Mouse (Mus musculus): ENCODE measurements at regions not wholly inside any gene's neighbourhood (a gene's known extent, or its start where the extent isn't known, plus 50 kb on each side); places are given as distances from the start of the nearest gene placed in this dataset.

- ATAC-seq (ENCODE audit: insufficient number of reproducible peaks, low FRiP score, low TSS enrichment) = 0 out of 2 replicates have a peak, but pooled peaks have one; percentile 47
Measured at GRCm38 (mm10) chr17:53778411-53778810, 67.7 kb downstream of the Sult1c2 start.

- ATAC-seq (ENCODE audit: insufficient number of reproducible peaks, low FRiP score, low TSS enrichment) = no peak
Measured at GRCm38 (mm10) chr17:53760911-53761310, 71.8 kb upstream of the Sgo1 start.

- ATAC-seq (ENCODE audit: insufficient number of reproducible peaks, low FRiP score, low TSS enrichment) = peak; percentile 98
Measured at GRCm38 (mm10) chr17:53745950-53746469, 56.9 kb upstream of the Sgo1 start.

Data from cerebellum, adult (tissue).